Mouse (Mus musculus) MEL (cell line): Measurements from ENCODE around the gene Arhgap44. TPM values are rescaled to one million over a fixed set of nuclear protein-coding genes. Genes with fewer than 3 reads are reported as not detected.

ENCODE experiments used
- DNase-seq: peaks from one replicate; pipeline ENCODE4 v3.0.0; 2011; ENCODE audit warnings: low read depth, low spot score
- H3K27ac ChIP-seq: 2 replicates; pipeline ENCODE4 v1.5.1; 2012; ENCODE audit warnings: low read depth, mild to moderate bottlenecking, control low read depth, low read length, moderate library complexity; ENCODE audit not compliant: control insufficient read depth
- H3K27me3 ChIP-seq, 2 experiments: fragments of 150-350 bp in 1 of 2; sonication (generic) in 1 of 2; 2 replicates each; pipeline ENCODE4 v1.6.1; 2012; ENCODE audit warnings: low read length in 2 of 2, mild to moderate bottlenecking in 2 of 2, improper control_type of control experiment in 1 of 2, moderate library complexity in 1 of 2; ENCODE audit not compliant: insufficient read depth in 2 of 2, control insufficient read depth in 1 of 2
- H3K36me3 ChIP-seq, 2 experiments: 2 replicates each; pipeline ENCODE4 v1.6.1; 2012 to 2014; ENCODE audit warnings: low read length in 2 of 2, improper control_type of control experiment in 1 of 2, inconsistent platforms in 1 of 2, mild to moderate bottlenecking in 1 of 2; ENCODE audit not compliant: insufficient read depth in 2 of 2, control insufficient read depth in 1 of 2
- H3K4me1 ChIP-seq, 2 experiments: fragments of 150-350 bp in 1 of 2; sonication (generic) in 1 of 2; 2 replicates each; pipeline ENCODE4 v1.6.1; 2012; ENCODE audit warnings: low read length in 2 of 2, improper control_type of control experiment in 1 of 2, mild to moderate bottlenecking in 1 of 2; ENCODE audit not compliant: insufficient read depth in 2 of 2, control insufficient read depth in 1 of 2
- H3K4me3 ChIP-seq, 2 experiments: fragments of 150-350 bp in 1 of 2; sonication (generic) in 1 of 2; 2 replicates each; pipeline ENCODE4 v1.5.1; 2012; ENCODE audit warnings: low read depth in 2 of 2, low read length in 2 of 2, mild to moderate bottlenecking in 2 of 2, moderate library complexity in 2 of 2, control low read depth in 1 of 2, improper control_type of control experiment in 1 of 2; ENCODE audit not compliant: control insufficient read depth in 1 of 2, insufficient read depth in 1 of 2
- H3K79me2 ChIP-seq: 2 replicates; pipeline ENCODE4 v1.6.1; 2012; ENCODE audit warnings: mild to moderate bottlenecking, low read length, moderate library complexity; ENCODE audit not compliant: control insufficient read depth, poor library complexity, insufficient read depth
- H3K9ac ChIP-seq: 2 replicates; pipeline ENCODE4 v1.6.1; 2012; ENCODE audit warnings: low read depth, mild to moderate bottlenecking, control low read depth, low read length, moderate library complexity; ENCODE audit not compliant: control insufficient read depth, poor library complexity, severe bottlenecking
- H3K9me3 ChIP-seq: fragments of 150-350 bp; sonication (generic); replicated peaks from 2 replicates; pipeline ENCODE4 v1.6.1; 2012; ENCODE audit warnings: mild to moderate bottlenecking, low read length, improper control_type of control experiment, moderate library complexity; ENCODE audit not compliant: insufficient read depth
- BHLHE40 ChIP-seq: IDR thresholded peaks from 2 replicates; pipeline ENCODE4 v1.6.1; 2012; ENCODE audit warnings: low read depth, mild to moderate bottlenecking, inconsistent platforms, low read length, improper control_type of control experiment, borderline replicate concordance
- CTCF ChIP-seq, 3 experiments: IDR thresholded peaks in 2 of 3; conservative IDR thresholded peaks in 1 of 3; 2 replicates each; pipeline ENCODE4 v1.5.1; 2011 to 2012; ENCODE audit warnings: low read length in 3 of 3, low read depth in 2 of 3, mild to moderate bottlenecking in 2 of 3, improper control_type of control experiment in 1 of 3, inconsistent platforms in 1 of 3, mixed read lengths in 1 of 3, moderate library complexity in 1 of 3; ENCODE audit not compliant: control insufficient read depth in 1 of 3, insufficient read depth in 1 of 3, poor library complexity in 1 of 3, severe bottlenecking in 1 of 3
- E2F4 ChIP-seq: IDR thresholded peaks from 2 replicates; pipeline ENCODE4 v1.6.1; 2011; ENCODE audit warnings: low read depth, low read length, improper control_type of control experiment, borderline replicate concordance
- ELF1 ChIP-seq: IDR thresholded peaks from 2 replicates; pipeline ENCODE4 v1.6.1; 2014; ENCODE audit warnings: low read depth, mild to moderate bottlenecking, inconsistent platforms, low read length, improper control_type of control experiment, moderate library complexity
- ETS1 ChIP-seq: IDR thresholded peaks from 2 replicates; pipeline ENCODE4 v1.6.1; 2012; ENCODE audit warnings: low read depth, mild to moderate bottlenecking, inconsistent platforms, low read length, improper control_type of control experiment, moderate library complexity
- GABPA ChIP-seq: IDR thresholded peaks from 2 replicates; pipeline ENCODE4 v1.6.1; 2012; ENCODE audit warnings: low read depth, mild to moderate bottlenecking, inconsistent platforms, low read length, improper control_type of control experiment, moderate library complexity
- GATA1 ChIP-seq: IDR thresholded peaks from 2 replicates; pipeline ENCODE4 v1.6.1; 2011; ENCODE audit warnings: low read depth, low read length, improper control_type of control experiment
- HCFC1 ChIP-seq: IDR thresholded peaks from 2 replicates; pipeline ENCODE4 v1.6.1; 2012; ENCODE audit warnings: low read depth, mild to moderate bottlenecking, inconsistent platforms, low read length, improper control_type of control experiment, moderate library complexity
- JUND ChIP-seq: IDR thresholded peaks from 2 replicates; pipeline ENCODE4 v1.6.1; 2011; ENCODE audit warnings: low read depth, mild to moderate bottlenecking, improper control_type of control experiment, low read length
- MAFK ChIP-seq: IDR thresholded peaks from 2 replicates; pipeline ENCODE4 v1.6.1; 2011; ENCODE audit warnings: low read depth, mild to moderate bottlenecking, low read length, improper control_type of control experiment, borderline replicate concordance
- MAZ ChIP-seq: IDR thresholded peaks from 2 replicates; pipeline ENCODE4 v1.6.1; 2012; ENCODE audit warnings: low read depth, mild to moderate bottlenecking, inconsistent platforms, low read length, improper control_type of control experiment
- MEF2A ChIP-seq: IDR thresholded peaks from 2 replicates; pipeline ENCODE4 v1.6.1; 2014; ENCODE audit warnings: low read depth, mild to moderate bottlenecking, inconsistent platforms, low read length, improper control_type of control experiment; ENCODE audit not compliant: poor library complexity, insufficient replicate concordance, severe bottlenecking; ENCODE audit errors: extremely low read depth
- MXI1 ChIP-seq: IDR thresholded peaks from 2 replicates; pipeline ENCODE4 v1.6.1; 2011; ENCODE audit warnings: mild to moderate bottlenecking, low read depth, low read length, improper control_type of control experiment
- MYB ChIP-seq: IDR thresholded peaks from 2 replicates; pipeline ENCODE4 v1.6.1; 2011; ENCODE audit warnings: mild to moderate bottlenecking, low read depth, low read length, improper control_type of control experiment
- MYC ChIP-seq: IDR thresholded peaks from 2 replicates; pipeline ENCODE4 v1.6.1; 2011; ENCODE audit warnings: low read depth, mild to moderate bottlenecking, low read length, improper control_type of control experiment, moderate library complexity
- NELFE ChIP-seq: IDR thresholded peaks from 2 replicates; pipeline ENCODE4 v1.6.1; 2011; ENCODE audit warnings: low read depth, low read length, improper control_type of control experiment
- POLR2A ChIP-seq, 2 experiments: IDR thresholded peaks; 2 replicates each; pipeline ENCODE4 v1.6.1; 2011 to 2012; ENCODE audit warnings: low read length in 2 of 2, mild to moderate bottlenecking in 2 of 2, control low read depth in 1 of 2, improper control_type of control experiment in 1 of 2, low read depth in 1 of 2, moderate library complexity in 1 of 2; ENCODE audit not compliant: control insufficient read depth in 1 of 2, insufficient read depth in 1 of 2, poor library complexity in 1 of 2
- RAD21 ChIP-seq: IDR thresholded peaks from 2 replicates; pipeline ENCODE4 v1.6.1; 2011; ENCODE audit warnings: mild to moderate bottlenecking, low read depth, low read length, improper control_type of control experiment
- TAL1 ChIP-seq: IDR thresholded peaks from 2 replicates; pipeline ENCODE4 v1.6.1; 2012; ENCODE audit warnings: mild to moderate bottlenecking, inconsistent platforms, low read length, moderate library complexity, mixed read lengths
- TCF12 ChIP-seq: IDR thresholded peaks from 2 replicates; pipeline ENCODE4 v1.6.1; 2014; ENCODE audit warnings: low read depth, mild to moderate bottlenecking, inconsistent platforms, low read length, improper control_type of control experiment, moderate library complexity
- USF1 ChIP-seq: IDR thresholded peaks from 2 replicates; pipeline ENCODE4 v1.6.1; 2014; ENCODE audit warnings: low read depth, mild to moderate bottlenecking, inconsistent platforms, low read length, improper control_type of control experiment, moderate library complexity
- USF2 ChIP-seq, 2 experiments: IDR thresholded peaks; 2 replicates each; pipeline ENCODE4 v1.6.1; 2011 to 2012; ENCODE audit warnings: improper control_type of control experiment in 2 of 2, low read length in 2 of 2, borderline replicate concordance in 1 of 2, inconsistent platforms in 1 of 2, low read depth in 1 of 2, mild to moderate bottlenecking in 1 of 2; ENCODE audit not compliant: insufficient read depth in 1 of 2
- ZC3H11A ChIP-seq: IDR thresholded peaks from 2 replicates; pipeline ENCODE4 v1.6.1; 2012; ENCODE audit warnings: low read depth, mild to moderate bottlenecking, inconsistent platforms, low read length, improper control_type of control experiment
- ZKSCAN1 ChIP-seq: IDR thresholded peaks from 2 replicates; pipeline ENCODE4 v1.6.1; 2012; ENCODE audit warnings: low read depth, mild to moderate bottlenecking, inconsistent platforms, low read length, improper control_type of control experiment, moderate library complexity
- ZMIZ1 ChIP-seq: IDR thresholded peaks from 2 replicates; pipeline ENCODE4 v1.6.1; 2012; ENCODE audit warnings: low read depth, mild to moderate bottlenecking, inconsistent platforms, low read length, improper control_type of control experiment, moderate library complexity
- polyA plus RNA-seq, 2 experiments: library from polyadenylated mRNA; stranded (reverse) in 1 of 2; unstranded in 1 of 2; fragments of >175 nt in 1 of 2; fragments of >200 nt in 1 of 2; gene quantifications; 2 replicates each; pipeline versions ENCODE4 v1.2.1 to v1.2.4; 2012; ENCODE audit warnings: low replicate concordance in 2 of 2, low read depth in 1 of 2; ENCODE audit not compliant: insufficient read length in 2 of 2, insufficient read depth in 1 of 2, missing spikeins in 1 of 2
- total RNA-seq: library from RNA; depleted of rRNA; stranded (reverse); fragments of 300-350 nt; gene quantifications from 2 replicates; pipeline ENCODE4 v1.2.3, GENCODE M21; 2012

Arhgap44 gene
- total and polyA plus RNA-seq, 3 experiments = 0.08 TPM; not detected in 2

DNA sequence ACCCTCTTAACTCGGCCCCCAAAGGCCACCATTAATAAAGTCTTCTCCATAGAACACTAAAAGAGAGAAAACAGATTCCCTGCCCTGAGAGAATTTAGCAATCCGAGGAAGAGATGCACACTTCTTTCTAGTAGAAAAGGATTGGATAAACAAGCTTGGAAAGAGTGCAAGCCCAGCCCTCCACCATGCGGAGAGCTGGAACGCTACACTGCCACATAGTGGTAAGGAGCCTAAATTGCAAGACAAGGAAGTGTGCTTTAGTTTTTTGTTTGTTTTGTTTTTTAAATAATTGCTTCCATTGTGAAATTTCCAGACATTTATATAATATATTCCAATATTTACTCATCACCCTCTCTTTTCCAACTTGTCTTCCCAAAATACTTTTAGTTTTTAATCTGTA lies 33.7 kb downstream of the Arhgap44 start:
- no peaks in the 10 kb centered on the region for H3K27me3 ChIP-seq
- no peaks in the 10 kb centered on the region; the same call in 1 of the 2 replicates for H3K9me3 ChIP-seq
- H3K27ac ChIP-seq = no peak overlapping the region
- no peak for TF ChIP-seq GATA1
- TF ChIP-seq CTCF (IDR thresholded peaks at IDR 0.05 in 2 of 3, conservative IDR thresholded peaks at IDR 0.05 in 1 of 3; ENCODE audit: control insufficient read depth in 1 of 3, insufficient read depth in 1 of 3, low read depth in 2 of 3, low read length in 3 of 3, poor library complexity in 1 of 3, severe bottlenecking in 1 of 3) = peak; percentile 20 to 41 (median 34); a peak in 4 of 6 replicates
- no peak for TF ChIP-seq POLR2A (IDR thresholded peaks at IDR 0.05; ENCODE audit: control insufficient read depth in 1 of 2, insufficient read depth in 1 of 2, low read depth in 1 of 2, low read length in 2 of 2, poor library complexity in 1 of 2)
- TF ChIP-seq RAD21 = peak; percentile 1
- TF ChIP-seq, all 39 proteins: peak for 2
- no peaks in the 10 kb centered on the region for H3K79me2 ChIP-seq
- no peaks in the 10 kb centered on the region for H3K4me1 ChIP-seq
- H3K4me3 ChIP-seq = no peak overlapping the region
- no peaks in the 10 kb centered on the region for H3K36me3 ChIP-seq
- peak; percentile 4 for DNase-seq
- H3K9ac ChIP-seq = no peak overlapping the region

DNA sequence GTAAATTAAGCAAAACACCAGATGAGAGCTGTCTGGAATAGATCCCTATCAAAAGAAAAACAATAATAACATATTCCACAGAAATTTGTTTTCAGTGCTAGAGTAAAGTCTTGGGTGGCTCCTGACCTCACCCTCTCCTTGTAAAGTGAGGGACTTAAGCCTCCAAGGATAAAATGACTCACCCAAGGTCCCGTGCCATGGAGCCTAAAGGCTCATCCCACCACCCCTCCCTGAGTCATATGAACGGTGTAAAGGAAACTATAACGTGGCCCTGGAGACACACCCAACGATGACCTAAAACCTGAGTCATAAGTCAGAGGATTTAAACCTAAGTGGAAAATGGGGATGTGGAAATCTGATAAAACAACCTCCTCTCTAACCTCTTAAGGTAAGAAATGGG lies 34.1 kb downstream of the Arhgap44 start:
- Histone ChIP-seq H3K36me3 (no peaks in the 10 kb centered on the region), H3K27ac (no peak overlapping the region), H3K9ac (no peak overlapping the region), H3K4me3 (no peak overlapping the region), H3K9me3 (no peaks in the 10 kb centered on the region; the same call in 1 of the 2 replicates), H3K27me3 (no peaks in the 10 kb centered on the region), H3K4me1 (no peaks in the 10 kb centered on the region), H3K79me2 (no peaks in the 10 kb centered on the region)
- TF ChIP-seq NELFE (no peak), MXI1 (no peak), BHLHE40 (no peak), MYB (no peak), TAL1 (no peak), ZMIZ1 (no peak), MAZ (no peak), E2F4 (no peak), ZC3H11A (no peak), USF2 (IDR thresholded peaks at IDR 0.05; ENCODE audit: borderline replicate concordance in 1 of 2, insufficient read depth in 1 of 2, low read depth in 1 of 2, low read length in 2 of 2) (no peak)
- DNase-seq = no peak

DNA sequence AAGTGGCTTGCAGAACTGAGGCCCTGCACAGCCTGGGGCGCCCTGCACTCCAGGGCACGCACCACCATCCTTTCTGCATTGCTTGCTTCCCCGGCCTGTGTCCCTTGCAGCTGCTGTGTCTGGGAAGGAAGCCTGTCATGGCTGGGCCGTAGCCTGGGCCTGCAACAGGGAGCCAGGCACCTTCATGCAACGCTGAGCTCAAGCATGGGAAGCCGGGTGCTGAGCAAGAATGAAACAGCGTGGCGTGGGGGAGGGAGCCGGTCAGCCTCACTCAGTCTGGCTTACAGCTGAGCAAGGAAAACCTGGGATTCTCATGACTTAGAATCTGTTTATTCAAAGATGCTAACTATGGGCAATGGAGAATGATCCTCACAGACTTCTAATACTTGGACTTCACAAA lies 36.2 kb downstream of the Arhgap44 start:
- H3K4me1 ChIP-seq = no peaks in the 10 kb centered on the region
- no peak overlapping the region for H3K4me3 ChIP-seq
- H3K9ac ChIP-seq = no peak overlapping the region
- no peak for DNase-seq
- no peaks in the 10 kb centered on the region; the same call in 1 of the 2 replicates for H3K9me3 ChIP-seq
- H3K36me3 ChIP-seq = no peaks in the 10 kb centered on the region
- H3K79me2 ChIP-seq = no peaks in the 10 kb centered on the region
- H3K27me3 ChIP-seq = no peaks in the 10 kb centered on the region
- H3K27ac ChIP-seq = no peak overlapping the region
- TF ChIP-seq NELFE (no peak), E2F4 (no peak), USF1 (no peak), CTCF (IDR thresholded peaks at IDR 0.05 in 2 of 3, conservative IDR thresholded peaks at IDR 0.05 in 1 of 3; ENCODE audit: control insufficient read depth in 1 of 3, insufficient read depth in 1 of 3, low read depth in 2 of 3, low read length in 3 of 3, poor library complexity in 1 of 3, severe bottlenecking in 1 of 3) (no peak), ELF1 (no peak), JUND (no peak), TCF12 (no peak), ETS1 (no peak), MYC (no peak), GABPA (no peak), ZKSCAN1 (no peak), ZC3H11A (no peak), BHLHE40 (no peak), ZMIZ1 (no peak), HCFC1 (no peak), MEF2A (no peak), MAFK (no peak), MXI1 (no peak)
